Mouse (Mus musculus): ENCODE data around the gene Dscam. TPM values are rescaled to one million over a fixed set of nuclear protein-coding genes. Genes with fewer than 3 reads are reported as not detected.

The Dscam gene
- 0.05 TPM for polyA plus RNA-seq (2017; shearing (Covaris generic))

GRCm38 (mm10) chr16:97170513-97171081 lies at the start of gene Dscam:
Gene Dscam (minus strand): TSS chr16:97170752.

Other genes with a start within 250 kb of the Dscam start
- gene Bace2, start 186.0 kb upstream of the Dscam start, polyA plus RNA-seq (2017; shearing (Covaris generic)): 4.4 TPM